Mouse (Mus musculus) liver, embryonic 16.5 days (tissue): ENCODE results near the gene Clic5. TPM values are rescaled to one million over a fixed set of nuclear protein-coding genes. Genes with fewer than 3 reads are reported as not detected.

Source experiments
- ATAC-seq: fragments of 200-750 bp; cut with Nextera tagmentation; 2 replicates; pipeline ENCODE4 v1.8.0; 2017; ENCODE audit warnings: low read depth, mild to moderate bottlenecking, moderate number of reproducible peaks, moderate library complexity
- H3K27ac ChIP-seq: fragments of 300-500 bp; sonication (generic); 2 replicates; pipeline ENCODE4 v1.5.1; 2014; ENCODE audit warnings: mild to moderate bottlenecking, low read length
- H3K27me3 ChIP-seq: fragments of 300-500 bp; sonication (generic); 2 replicates; pipeline ENCODE4 v1.6.1; 2014; ENCODE audit warnings: low read depth, low read length, mixed read lengths; ENCODE audit not compliant: control insufficient read depth, insufficient read depth
- H3K36me3 ChIP-seq: fragments of 300-500 bp; sonication (generic); 2 replicates; pipeline ENCODE4 v1.6.1; 2014; ENCODE audit warnings: mild to moderate bottlenecking; ENCODE audit not compliant: control insufficient read depth, insufficient read depth
- H3K4me1 ChIP-seq: fragments of 300-500 bp; sonication (generic); 2 replicates; pipeline ENCODE4 v1.6.1; 2014; ENCODE audit warnings: low read depth, low read length, mixed read lengths; ENCODE audit not compliant: control insufficient read depth
- H3K4me2 ChIP-seq: fragments of 300-500 bp; sonication (generic); 2 replicates; pipeline ENCODE4 v1.6.1; 2014; ENCODE audit warnings: low read depth, low read length, mixed read lengths
- H3K4me3 ChIP-seq: fragments of 300-500 bp; sonication (generic); 2 replicates; pipeline ENCODE4 v1.5.1; 2014; ENCODE audit warnings: low read depth, mild to moderate bottlenecking, low read length
- H3K9ac ChIP-seq: fragments of 300-500 bp; sonication (generic); 2 replicates; pipeline ENCODE4 v1.6.1; 2014; ENCODE audit warnings: low read depth, low read length
- H3K9me3 ChIP-seq: fragments of 300-500 bp; sonication (generic); replicated peaks from 2 replicates; pipeline ENCODE4 v1.6.1; 2016; ENCODE audit warnings: low read length; ENCODE audit not compliant: control insufficient read depth
- WGBS: fragments of 180-500 bp; shearing (Covaris S2); extraction: QIAGEN DNeasy Blood & Tissue Kit; methylation state at CpG from one replicate; pipeline ENCODE4 v1.1.7; 2014; ENCODE audit not compliant: insufficient replicate concordance; 5-methylcytosine and 5-hydroxymethylcytosine counted together
- polyA plus RNA-seq: library from polyadenylated mRNA; unstranded; fragments of >200 nt; fragmentation: Nextera tagmentation; extraction: Ambion mirVana; gene quantifications from 2 replicates; pipeline ENCODE4 v1.2.1, GENCODE M21; 2015

The Clic5 gene
- polyA plus RNA-seq, 1 experiment from 2014 or later, result 0.66 TPM

GRCm38 (mm10) chr17:44304076-44304475 is 115.7 kb downstream of the Clic5 start:
- Histone ChIP-seq H3K9me3 (no peaks in the 10 kb centered on the region), H3K9ac (no peak overlapping the region), H3K4me1 (no peaks in the 10 kb centered on the region), H3K27ac (no peak overlapping the region), H3K36me3 (no peaks in the 10 kb centered on the region), H3K4me3 (no peak overlapping the region), H3K27me3 (no peaks in the 10 kb centered on the region), H3K4me2 (no peak overlapping the region)
- whole genome bisulfite sequencing, result 76% methylated on average over 1 of the region's 1 CpGs
- ATAC-seq, result no peak

- no peak for ATAC-seq
- no peaks in the 10 kb centered on the region for H3K9me3 ChIP-seq
- 61% methylated on average over 10 of the region's 10 CpGs for WGBS
- H3K27me3 ChIP-seq, result no peaks in the 10 kb centered on the region
- no peaks in the 10 kb centered on the region for H3K4me1 ChIP-seq
- no peak overlapping the region for H3K27ac ChIP-seq
- H3K36me3 ChIP-seq, result no peaks in the 10 kb centered on the region
- no peak overlapping the region for H3K4me3 ChIP-seq
- no peak overlapping the region for H3K4me2 ChIP-seq
- H3K9ac ChIP-seq, result no peak overlapping the region
Observed at GRCm38 (mm10) chr17:44309914-44310622, 121.7 kb downstream of the Clic5 start.

GRCm38 (mm10) chr17:44325314-44325713 is 136.9 kb downstream of the Clic5 start:
- Histone ChIP-seq H3K4me2 (no peak overlapping the region), H3K9me3 (no peaks in the 10 kb centered on the region), H3K4me3 (no peak overlapping the region), H3K27me3 (no peaks in the 10 kb centered on the region), H3K9ac (no peak overlapping the region), H3K4me1 (no peaks in the 10 kb centered on the region), H3K27ac (no peak overlapping the region), H3K36me3 (no peaks in the 10 kb centered on the region)
- WGBS, result 56% methylated on average over 10 of the region's 10 CpGs
- ATAC-seq, result no peak

DNA sequence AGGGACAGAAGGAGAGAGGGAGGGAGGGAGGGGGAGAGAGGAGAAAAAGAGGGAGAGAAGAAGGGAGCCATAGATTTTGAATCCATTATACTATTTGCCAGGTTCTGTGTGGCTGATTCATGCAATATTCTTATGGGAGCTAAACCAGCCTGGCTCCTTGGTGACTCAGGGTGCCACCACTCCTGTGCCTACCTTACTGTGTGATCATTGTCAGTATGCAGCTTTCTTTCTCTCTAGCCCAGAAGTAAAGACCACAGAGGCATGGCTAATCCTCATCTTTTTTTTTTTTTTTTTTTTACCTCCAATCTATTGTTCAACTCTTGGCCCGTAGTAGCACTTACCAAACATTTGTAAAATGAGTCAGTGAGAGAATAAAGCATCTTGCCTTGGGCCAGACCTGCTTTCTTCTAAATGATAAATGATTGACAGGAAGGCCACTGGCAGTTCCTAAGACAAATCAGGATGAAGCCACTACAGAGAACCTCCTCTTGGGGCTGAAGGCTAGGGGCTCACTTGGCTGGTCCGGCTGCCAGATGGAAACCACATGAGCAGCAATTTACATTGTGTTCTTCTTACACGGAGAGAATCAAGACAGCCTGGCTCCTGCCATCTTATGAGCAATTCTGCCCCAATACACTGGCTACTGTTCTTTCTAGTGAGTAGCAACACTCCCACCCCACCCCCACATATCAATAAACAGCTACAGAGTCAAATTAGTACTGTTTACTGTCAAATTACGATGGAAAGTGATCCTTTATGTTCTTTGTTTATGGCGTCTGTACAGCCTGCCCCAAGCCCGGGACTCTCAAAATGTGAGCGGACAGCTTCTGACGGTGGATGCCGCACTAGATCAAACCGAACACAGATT is 139.1 kb downstream of the Clic5 start:
- no peaks in the 10 kb centered on the region for H3K9me3 ChIP-seq
- H3K4me1 ChIP-seq, result no peaks in the 10 kb centered on the region
- 61% methylated on average over 10 of the region's 10 CpGs for WGBS
- no peak for ATAC-seq
- no peak overlapping the region for H3K4me2 ChIP-seq
- no peak overlapping the region for H3K4me3 ChIP-seq
- H3K27me3 ChIP-seq, result no peaks in the 10 kb centered on the region
- H3K36me3 ChIP-seq, result no peaks in the 10 kb centered on the region
- H3K9ac ChIP-seq, result no peak overlapping the region
- H3K27ac ChIP-seq, result no peak overlapping the region

GRCm38 (mm10) chr17:44328147-44328482 is 139.7 kb downstream of the Clic5 start:
- H3K4me1 ChIP-seq, result no peaks in the 10 kb centered on the region
- 64% methylated on average over 5 of the region's 5 CpGs for WGBS
- no peaks in the 10 kb centered on the region for H3K36me3 ChIP-seq
- H3K4me3 ChIP-seq, result no peak overlapping the region
- no peak overlapping the region for H3K9ac ChIP-seq
- H3K9me3 ChIP-seq, result no peaks in the 10 kb centered on the region
- H3K27ac ChIP-seq, result no peak overlapping the region
- H3K4me2 ChIP-seq, result no peak overlapping the region
- ATAC-seq, result no peak
- H3K27me3 ChIP-seq, result no peaks in the 10 kb centered on the region

Other genes with a start within 250 kb of the Clic5 start
- 9.8 and 10.7 TPM in 2 replicates for gene Enpp5, start 109.8 kb upstream of the Clic5 start, polyA plus RNA-seq
- gene Enpp4, start 82.8 kb upstream of the Clic5 start, polyA plus RNA-seq, result 4.1 and 4.3 TPM in 2 replicates